Mouse (Mus musculus) spleen, postnatal 4 days (tissue): ENCODE data around the gene Sh3bgrl3.
A peak's percentile ranks its signal among the peaks of the same experiment; 100 is the strongest.

Source experiments
- DNase-seq, 2 experiments: peaks; one replicate each; pipeline ENCODE4 v3.0.0; 2022; ENCODE audit warnings: low spot score in 2 of 2

The Sh3bgrl3 gene

DNA sequence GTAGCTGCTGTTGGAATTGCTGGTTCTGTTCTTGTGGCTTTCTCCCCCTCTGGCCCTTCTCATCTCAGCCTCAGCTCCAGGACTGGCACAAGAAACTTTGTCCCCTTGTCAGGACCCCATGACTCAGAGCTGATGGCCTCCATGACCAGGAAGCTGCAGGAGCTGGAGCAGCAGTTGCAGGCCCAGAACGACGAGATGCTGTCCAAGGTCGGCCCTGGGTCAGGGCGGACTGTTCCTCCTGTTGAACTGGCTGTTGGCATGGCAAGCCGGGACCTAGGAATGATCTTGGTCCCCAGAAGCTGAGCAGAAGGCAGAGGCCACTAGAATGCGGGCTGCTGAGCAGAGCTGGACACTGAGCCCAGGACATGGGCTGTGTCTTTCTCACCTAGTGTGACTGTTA, 16.2 kb downstream of the Sh3bgrl3 start:
- DNase-seq: peak in 1 of 2 experiments; percentile 61

GRCm38 (mm10) chr4:134110653-134111052, 17.9 kb downstream of the Sh3bgrl3 start:
- no peak for DNase-seq

DNA sequence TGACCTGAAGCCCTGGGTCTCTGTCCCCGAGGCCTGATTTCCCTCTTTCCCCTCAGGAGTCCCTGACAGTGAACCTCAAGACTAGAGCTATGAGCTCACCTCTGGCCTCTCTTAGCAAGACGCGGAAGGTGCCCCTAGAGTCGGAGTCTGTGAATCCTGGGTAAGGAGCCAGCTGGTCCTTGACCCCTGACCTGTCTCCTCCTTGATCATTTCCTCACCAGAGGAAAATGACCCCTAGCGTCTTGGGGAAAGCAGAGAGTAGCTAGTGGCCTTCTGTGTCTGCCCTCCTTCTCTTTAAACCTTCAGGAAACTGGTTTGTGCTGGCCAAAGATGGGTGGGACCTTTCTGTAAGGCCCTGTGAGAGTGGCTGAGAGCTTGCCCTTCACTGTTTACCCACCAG, 20.4 kb downstream of the Sh3bgrl3 start:
- DNase-seq: no peak

DNA sequence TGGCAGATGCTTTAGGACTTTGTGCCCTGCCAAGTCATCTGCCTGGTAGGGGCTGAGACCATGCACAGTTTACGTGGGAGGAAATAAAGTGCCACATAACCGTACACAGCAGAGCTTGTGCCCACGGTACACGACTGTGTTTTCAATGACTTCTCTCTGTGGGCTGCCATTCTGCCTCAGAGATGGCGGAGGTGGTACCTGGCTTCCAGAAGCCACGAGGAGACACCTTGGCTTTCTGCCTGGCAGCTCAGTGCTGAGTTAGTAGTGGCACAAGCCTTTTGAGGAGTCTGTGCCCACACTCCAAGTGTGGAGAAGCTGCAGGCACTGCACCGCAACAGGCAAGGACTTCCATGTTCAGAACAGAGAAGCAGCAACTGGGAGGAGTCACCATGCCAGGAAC, 20.9 kb downstream of the Sh3bgrl3 start:
- no peak for DNase-seq

- no peak for DNase-seq
Observed at GRCm38 (mm10) chr4:134106105-134106504, 22.5 kb downstream of the Sh3bgrl3 start.

DNA sequence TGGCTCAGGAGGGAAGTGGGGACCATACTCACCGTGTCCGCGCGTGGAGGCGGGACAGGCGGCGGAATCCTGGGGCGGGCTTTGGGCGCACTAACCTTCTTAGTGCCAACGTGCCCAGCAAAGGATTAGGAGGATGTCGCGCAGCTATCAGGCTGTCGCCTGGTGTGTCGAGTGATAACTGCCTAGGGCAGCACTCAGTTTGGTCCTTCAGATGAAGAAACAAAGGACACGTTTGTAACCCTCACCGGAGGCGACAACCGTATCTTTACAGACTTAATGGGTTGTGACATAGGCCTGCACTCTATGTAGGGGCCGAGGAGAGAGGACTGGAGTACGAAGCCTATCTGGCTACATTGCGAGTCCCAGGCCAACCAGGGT, 25.9 kb downstream of the Sh3bgrl3 start:
- no peak for DNase-seq

GRCm38 (mm10) chr4:134101979-134102741, 26.4 kb downstream of the Sh3bgrl3 start, which contains the start of gene Ubxn11:
Gene Ubxn11 (plus strand): TSS chr4:134102570.
- peak; percentile 86 to 92 for DNase-seq

DNA sequence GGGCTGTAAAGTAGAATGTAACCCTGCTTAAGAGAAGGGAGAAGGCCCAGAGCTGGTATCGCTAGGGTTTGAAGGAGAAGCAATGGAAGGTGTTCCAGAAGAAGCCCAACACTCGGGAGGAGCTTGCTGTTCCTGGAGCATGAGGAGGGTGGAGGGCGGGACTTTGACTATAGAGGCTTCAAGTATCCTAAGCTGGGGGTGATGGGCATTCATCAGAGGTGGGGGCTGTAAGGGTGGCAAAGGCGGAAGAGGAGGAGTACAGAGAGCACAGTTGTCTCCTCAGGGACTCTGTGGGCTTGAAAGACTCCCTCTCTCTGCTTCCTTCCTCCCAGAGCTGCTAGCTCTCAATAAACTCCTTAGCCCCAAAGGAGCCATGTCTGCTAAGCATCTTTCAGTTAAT, 28.3 kb downstream of the Sh3bgrl3 start:
- no peak for DNase-seq

GRCm38 (mm10) chr4:134098628-134099027, 30.0 kb downstream of the Sh3bgrl3 start:
- peak; percentile 75 to 84 for DNase-seq

DNA sequence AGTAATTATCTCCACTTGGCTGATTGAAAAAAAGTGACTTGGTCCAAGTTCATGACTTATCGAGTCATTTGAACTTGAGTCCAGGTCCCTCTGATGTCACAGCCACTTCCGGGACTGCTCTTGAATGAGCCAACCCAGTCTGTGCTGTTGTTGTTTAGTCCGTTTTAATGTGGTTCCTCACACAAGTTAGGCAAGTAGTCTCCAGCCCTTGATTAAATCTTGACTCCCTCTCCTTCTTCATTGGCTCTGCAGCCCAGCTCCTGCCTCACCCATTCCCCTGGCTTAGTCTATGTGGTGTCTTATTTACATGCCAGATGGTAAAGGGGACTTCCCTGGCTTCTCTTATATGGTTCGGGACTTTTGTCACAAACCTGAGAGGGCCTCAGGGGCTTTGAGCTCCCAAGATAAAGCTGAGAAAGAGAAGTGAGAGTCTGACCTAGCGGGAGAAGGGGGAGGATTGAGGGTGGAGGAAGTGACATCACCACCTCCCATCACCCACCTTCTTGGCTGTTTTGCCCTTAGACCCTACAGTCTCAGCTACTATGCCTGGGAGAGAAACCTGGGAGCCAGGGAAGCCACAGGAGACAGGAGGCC, 31.5 kb downstream of the Sh3bgrl3 start:
- peak in 1 of 2 experiments; percentile 47 for DNase-seq

DNA sequence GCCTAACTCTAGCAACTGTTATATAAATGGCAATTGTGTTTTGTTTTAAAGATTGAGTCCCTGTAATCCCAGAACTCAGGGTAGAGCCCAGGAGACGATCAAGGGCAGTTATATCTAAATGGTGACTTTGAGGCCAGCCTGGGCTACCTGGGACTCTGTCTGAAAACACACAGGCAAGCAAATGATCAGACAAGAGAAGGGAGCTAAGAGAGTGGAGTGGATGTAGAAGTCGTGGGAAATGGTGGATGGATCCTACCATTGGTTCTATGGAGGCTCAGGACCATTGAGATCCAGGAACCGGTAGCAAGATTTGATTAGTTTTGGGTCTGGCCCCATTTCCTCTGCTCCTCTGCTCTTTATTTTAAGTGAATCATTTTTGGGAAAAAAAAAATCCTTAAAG, 32.5 kb downstream of the Sh3bgrl3 start:
- DNase-seq: no peak

DNA sequence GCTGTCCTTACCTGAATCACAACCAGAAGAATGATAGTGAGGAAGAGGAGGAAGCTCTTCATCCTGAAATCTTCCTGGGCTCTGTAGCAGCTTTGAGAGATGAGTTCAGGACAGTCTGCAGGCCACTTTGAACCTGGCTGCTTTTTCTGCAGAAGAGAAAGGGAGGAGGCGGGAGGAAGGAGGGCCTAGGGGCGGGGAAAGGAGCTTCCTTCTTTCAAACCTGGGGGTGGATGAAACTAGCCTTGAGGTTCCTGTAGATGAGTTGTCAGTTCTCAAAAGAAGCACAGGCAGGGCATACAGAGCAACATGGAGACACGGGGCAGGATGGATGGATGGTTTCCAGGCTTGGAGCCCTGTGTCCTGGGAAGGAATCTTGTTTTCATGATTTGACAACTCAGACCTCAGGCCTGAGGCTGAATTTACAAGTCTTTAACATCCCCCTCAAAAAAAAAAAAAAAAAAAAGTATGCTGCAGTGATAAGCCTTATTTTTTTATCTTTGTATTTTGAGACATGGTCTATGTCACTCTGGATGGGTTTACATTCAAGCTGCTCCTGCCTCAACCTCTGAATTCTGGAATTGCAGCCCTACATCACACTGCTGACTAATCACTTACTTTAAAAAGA, 33.6 kb downstream of the Sh3bgrl3 start, which contains the start of gene Cd52:
Gene Cd52 (minus strand): TSS at position 160 of the 625 bp plus-strand sequence.
- DNase-seq: peak; percentile 77 to 79

- DNase-seq: peak in 1 of 2 experiments; percentile 62
Observed at GRCm38 (mm10) chr4:134094004-134094564, 34.5 kb downstream of the Sh3bgrl3 start.

DNA sequence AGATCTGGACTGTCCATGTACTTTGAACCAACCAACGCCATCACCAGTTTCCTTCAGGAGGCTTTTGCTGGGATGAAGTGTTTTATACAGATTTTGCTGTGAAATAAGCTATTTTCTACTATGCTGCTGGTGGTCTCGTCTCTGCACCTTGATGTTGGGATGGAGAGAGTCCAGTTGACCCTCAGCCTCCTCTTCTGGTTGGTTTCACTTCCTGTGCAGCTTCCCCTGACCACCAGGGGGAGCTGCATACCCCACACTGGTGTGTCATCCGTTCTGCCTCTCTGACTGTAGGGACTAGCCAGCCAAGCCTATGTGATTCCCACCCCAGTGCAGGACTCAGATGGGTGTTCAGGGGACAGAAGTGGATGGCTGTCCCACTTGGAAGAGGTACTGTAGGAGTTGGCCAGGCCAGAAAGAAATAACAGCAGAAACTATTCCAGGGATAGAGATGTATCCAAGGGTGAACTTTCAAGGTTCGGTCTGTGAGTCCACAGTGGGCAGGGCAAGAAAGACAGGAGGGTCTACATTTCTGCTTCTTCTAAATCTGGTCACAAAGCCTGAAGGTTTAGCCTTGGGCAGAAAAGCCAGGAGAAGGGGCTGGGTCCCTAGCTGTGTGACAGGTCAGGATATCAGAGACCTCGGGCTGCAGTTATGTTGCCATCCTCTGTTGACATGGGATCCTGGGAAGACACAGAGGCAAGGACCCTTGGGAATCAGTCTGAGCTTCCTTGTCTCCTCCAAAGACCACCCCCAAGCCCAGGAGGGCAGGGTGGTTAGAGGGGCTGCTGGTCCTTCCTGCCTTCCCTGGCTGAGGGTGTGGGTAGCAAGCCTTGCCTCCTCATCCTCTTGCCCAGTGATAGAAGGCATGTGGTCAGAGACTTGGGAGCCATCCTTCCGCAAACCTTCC, 36.0 kb downstream of the Sh3bgrl3 start:
- DNase-seq: peak; percentile 74 to 91

- DNase-seq: no peak
Observed at GRCm38 (mm10) chr4:134091225-134091529, 37.4 kb downstream of the Sh3bgrl3 start.

GRCm38 (mm10) chr4:134090521-134091224, 37.9 kb downstream of the Sh3bgrl3 start:
- no peak for DNase-seq

- DNase-seq: no peak
Observed at GRCm38 (mm10) chr4:134089029-134089428, 39.6 kb downstream of the Sh3bgrl3 start.

DNA sequence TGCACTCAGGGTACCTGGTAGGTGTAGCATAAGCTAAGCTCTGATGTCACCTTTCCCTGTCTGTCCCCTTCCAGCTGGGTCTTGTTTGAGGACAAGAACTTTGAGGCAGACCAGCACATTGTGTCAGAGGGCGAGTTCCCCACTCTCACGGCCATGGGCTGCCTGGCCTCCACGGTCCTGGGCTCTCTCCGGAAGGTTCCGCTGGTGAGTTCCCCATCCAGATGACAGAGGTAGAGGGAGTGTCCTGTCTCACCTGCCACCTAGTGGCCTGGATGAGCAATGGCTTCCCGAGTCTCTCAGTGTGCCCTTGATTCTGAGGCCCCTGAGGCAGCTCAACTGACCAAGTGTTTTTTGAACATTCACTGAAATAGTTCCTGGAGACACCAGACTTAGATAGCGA, 41.2 kb downstream of the Sh3bgrl3 start:
- peak in 1 of 2 experiments; percentile 45 for DNase-seq

DNA sequence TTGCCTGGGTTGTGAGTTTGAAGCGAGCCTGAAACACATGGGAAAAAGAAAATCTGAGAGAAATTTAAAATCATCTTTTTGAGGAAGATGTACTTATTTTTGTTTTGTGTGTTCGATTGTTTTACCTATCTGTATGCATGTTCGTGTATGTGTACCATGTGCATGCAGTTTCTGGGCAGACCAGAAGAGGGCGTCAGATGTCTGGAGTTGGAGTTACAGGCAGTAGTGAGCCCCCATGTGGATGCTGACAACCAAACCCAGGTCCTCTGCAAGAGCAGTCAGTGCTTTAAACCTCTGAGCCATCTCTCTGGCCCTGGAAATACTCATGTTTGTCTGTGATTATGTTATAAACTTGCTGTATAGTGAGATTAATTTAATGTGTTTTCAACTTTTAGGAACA, 43.6 kb downstream of the Sh3bgrl3 start:
- DNase-seq: no peak

DNA sequence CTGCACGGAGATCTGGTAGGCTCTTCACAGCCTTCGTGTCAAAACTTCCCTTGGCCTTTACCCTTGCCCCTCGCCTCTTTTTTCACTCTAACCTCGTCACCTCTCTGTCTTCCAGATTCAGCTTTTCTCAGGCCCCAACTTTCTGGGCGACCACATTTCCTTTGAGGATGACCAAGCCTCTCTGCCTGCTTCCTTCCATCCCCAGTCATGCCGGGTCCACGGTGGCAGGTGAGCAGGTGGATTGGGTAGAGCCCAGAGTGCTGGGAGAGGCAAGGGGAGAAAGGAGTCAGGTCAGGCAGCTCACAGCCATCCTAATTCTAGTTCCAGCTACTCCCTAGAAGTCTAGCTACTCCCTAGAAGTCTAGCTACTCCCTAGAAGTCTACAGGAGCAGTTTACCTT, 46.1 kb downstream of the Sh3bgrl3 start:
- DNase-seq: peak in 1 of 2 experiments; percentile 61
